19 mouse cellular contexts compared by ENCODE assay signal in genomic region chr1:96864120-96864519, GRCm38 (mm10). TPM values are rescaled to one million over a fixed set of nuclear protein-coding genes. Genes with fewer than 3 reads are reported as not detected.
DNase-seq lines count a peak whose midpoint lies in the region; ATAC-seq and TF ChIP-seq lines count a peak whose summit lies in the region.
"Had no signal": no experiment of that assay in that cellular context is flagged by ENCODE, and none has a peak within 500 bp of the region (broad histone marks: within the 10 kb centered on the region; RNA-seq: fewer than 3 reads in every experiment).

No protein-coding gene starts in this region.

- H3K4me1 ChIP-seq in forebrain, embryonic 14.5 days (ENCODE audit: control insufficient read depth, insufficient read depth, low read length) = no peaks in the 10 kb centered on the region
- H3K4me1 ChIP-seq in forebrain, embryonic 15.5 days = no peaks in the 10 kb centered on the region
- no peaks in the 10 kb centered on the region for H3K4me1 ChIP-seq in midbrain, postnatal 0 days (ENCODE audit: insufficient read depth, low read length)
- H3K4me1 ChIP-seq in midbrain, embryonic 13.5 days (replicated peaks) = no peaks in the 10 kb centered on the region
- H3K4me1 ChIP-seq: embryonic facial prominence, embryonic 13.5 days; forebrain, embryonic 13.5 days; heart, embryonic 15.5 days had no signal

- H3K9ac ChIP-seq in forebrain, embryonic 14.5 days (ENCODE audit: low read length) = no peak overlapping the region
- no peak overlapping the region for H3K9ac ChIP-seq in forebrain, embryonic 15.5 days (replicated peaks)
- no peak overlapping the region for H3K9ac ChIP-seq in midbrain, postnatal 0 days (replicated peaks; ENCODE audit: low read length, poor library complexity, severe bottlenecking)
- no peak overlapping the region for H3K9ac ChIP-seq in midbrain, embryonic 13.5 days (replicated peaks)
- H3K9ac ChIP-seq: embryonic facial prominence, embryonic 13.5 days; forebrain, embryonic 13.5 days; heart, embryonic 15.5 days; hindbrain, embryonic 14.5 days had no signal

- no peak overlapping the region for H3K4me2 ChIP-seq in forebrain, embryonic 14.5 days (ENCODE audit: low read length)
- no peak overlapping the region for H3K4me2 ChIP-seq in forebrain, embryonic 15.5 days (replicated peaks)
- H3K4me2 ChIP-seq in midbrain, postnatal 0 days (ENCODE audit: low read depth, low read length, poor library complexity, severe bottlenecking) = no peak overlapping the region
- no peak overlapping the region for H3K4me2 ChIP-seq in midbrain, embryonic 13.5 days (replicated peaks)
- H3K4me2 ChIP-seq: embryonic facial prominence, embryonic 13.5 days; forebrain, embryonic 13.5 days; heart, embryonic 11.5 days; heart, embryonic 15.5 days; hindbrain, embryonic 14.5 days had no signal

- peak; percentile 26 for DNase-seq in forebrain, embryonic 14.5 days (ENCODE audit: low spot score)
- peak; percentile 33 for DNase-seq in midbrain, postnatal 0 days (ENCODE audit: low spot score)
- peak; percentile 54 for DNase-seq in brain, adult 2 months (ENCODE audit: low read depth, low spot score)
- peak; percentile 20 for DNase-seq in brain, embryonic 14.5 days (ENCODE audit: low read depth)
- DNase-seq: adrenal gland, adult 2 months; adrenal gland, postnatal 25 days; cerebellum, adult 18-20 months; gastrocnemius, postnatal 14 days; heart, adult 2 months; heart, postnatal 14 days had no signal

- no peak for ATAC-seq in forebrain, embryonic 14.5 days
- no peak for ATAC-seq in forebrain, embryonic 15.5 days (replicated peaks)
- ATAC-seq in midbrain, postnatal 0 days (ENCODE audit: low FRiP score) = no peak
- no peak for ATAC-seq in midbrain, embryonic 13.5 days
- ATAC-seq: forebrain, embryonic 13.5 days; intestine, embryonic 16.5 days had no signal

- H3K27ac ChIP-seq in forebrain, embryonic 14.5 days (ENCODE audit: low read depth, low read length) = no peak overlapping the region
- no peak overlapping the region for H3K27ac ChIP-seq in forebrain, embryonic 15.5 days (replicated peaks)
- H3K27ac ChIP-seq in midbrain, postnatal 0 days (ENCODE audit: low read depth, low read length) = no peak overlapping the region
- no peak overlapping the region for H3K27ac ChIP-seq in midbrain, embryonic 13.5 days
- H3K27ac ChIP-seq: embryonic facial prominence, embryonic 13.5 days; forebrain, embryonic 13.5 days; heart, adult 2 months; heart, embryonic 15.5 days; hindbrain, embryonic 14.5 days had no signal

- H3K27me3 ChIP-seq in forebrain, embryonic 14.5 days (replicated peaks; ENCODE audit: control insufficient read depth, insufficient read depth, low read length) = no peaks in the 10 kb centered on the region
- H3K27me3 ChIP-seq in forebrain, embryonic 15.5 days = no peaks in the 10 kb centered on the region
- no peaks in the 10 kb centered on the region for H3K27me3 ChIP-seq in midbrain, postnatal 0 days (ENCODE audit: insufficient read depth, low read length)
- no peaks in the 10 kb centered on the region for H3K27me3 ChIP-seq in midbrain, embryonic 13.5 days
- H3K27me3 ChIP-seq: embryonic facial prominence, embryonic 13.5 days; forebrain, embryonic 13.5 days; heart, embryonic 15.5 days had no signal

- 91% methylated on average over 2 of the region's 2 CpGs for WGBS in forebrain, embryonic 14.5 days
- WGBS in forebrain, embryonic 15.5 days = 85% methylated on average over 2 of the region's 2 CpGs
- WGBS in midbrain, postnatal 0 days = 81% methylated on average over 2 of the region's 2 CpGs
- WGBS in midbrain, embryonic 13.5 days = 87% methylated on average over 2 of the region's 2 CpGs

- no peaks in the 10 kb centered on the region for H3K36me3 ChIP-seq in forebrain, embryonic 14.5 days (ENCODE audit: control insufficient read depth, insufficient read depth, low read length)
- no peaks in the 10 kb centered on the region for H3K36me3 ChIP-seq in forebrain, embryonic 15.5 days
- no peaks in the 10 kb centered on the region for H3K36me3 ChIP-seq in midbrain, postnatal 0 days (ENCODE audit: insufficient read depth, low read length)
- no peaks in the 10 kb centered on the region for H3K36me3 ChIP-seq in midbrain, embryonic 13.5 days
- H3K36me3 ChIP-seq: embryonic facial prominence, embryonic 13.5 days; heart, embryonic 15.5 days had no signal

- TF ChIP-seq CTCF in midbrain, postnatal 0 days (IDR thresholded peaks at IDR 0.05) = no peak
- TF ChIP-seq CTCF in brain, embryonic 14.5 days (IDR thresholded peaks at IDR 0.05; ENCODE audit: borderline replicate concordance, extremely low read depth, insufficient read depth, insufficient read length) = no peak

- no peak for TF ChIP-seq POLR2A in brain, embryonic 14.5 days (IDR thresholded peaks at IDR 0.05; ENCODE audit: borderline replicate concordance, extremely low read depth, insufficient read depth, insufficient read length, poor library complexity, severe bottlenecking)

- no peak overlapping the region for H3K4me3 ChIP-seq in forebrain, embryonic 14.5 days (ENCODE audit: low read depth, low read length)
- no peak overlapping the region for H3K4me3 ChIP-seq in forebrain, embryonic 15.5 days
- no peak overlapping the region for H3K4me3 ChIP-seq in midbrain, postnatal 0 days (ENCODE audit: low read depth, low read length)
- no peak overlapping the region for H3K4me3 ChIP-seq in midbrain, embryonic 13.5 days (replicated peaks)
- H3K4me3 ChIP-seq: embryonic facial prominence, embryonic 13.5 days; forebrain, embryonic 13.5 days; heart, adult 2 months; heart, embryonic 15.5 days had no signal

- no peaks in the 10 kb centered on the region for H3K9me3 ChIP-seq in forebrain, embryonic 14.5 days (replicated peaks; ENCODE audit: control insufficient read depth, low read length)
- no peaks in the 10 kb centered on the region for H3K9me3 ChIP-seq in forebrain, embryonic 15.5 days
- no peaks in the 10 kb centered on the region for H3K9me3 ChIP-seq in midbrain, postnatal 0 days (ENCODE audit: low read length)
- no peaks in the 10 kb centered on the region for H3K9me3 ChIP-seq in midbrain, embryonic 13.5 days
- H3K9me3 ChIP-seq: embryonic facial prominence, embryonic 13.5 days; forebrain, embryonic 13.5 days; heart, embryonic 15.5 days had no signal

RNA-seq across cellular contexts. Expression of gene Slco4c1, which starts 7.9 kb away (rescaled TPM):
- polyA plus RNA-seq in forebrain, embryonic 14.5 days (2014; fragmentation: Nextera tagmentation; extraction: Ambion mirVana) = 0.19 and 0.47 TPM in 2 replicates
- 0.33 and 0.53 TPM in 2 replicates for polyA plus RNA-seq in forebrain, embryonic 15.5 days (2015; fragmentation: Nextera tagmentation; extraction: Ambion mirVana)
- total RNA-seq in midbrain, postnatal 0 days (2014; rRNA removed) = 2.2 and 3.1 TPM in 2 replicates
- 1.0 and 1.3 TPM in 2 replicates for polyA plus RNA-seq in midbrain, postnatal 0 days (2015; fragmentation: Nextera tagmentation; extraction: Ambion mirVana)
- 0.26 and 0.27 TPM in 2 replicates for polyA plus RNA-seq in midbrain, embryonic 13.5 days (2015; fragmentation: Nextera tagmentation; extraction: Ambion mirVana)
- 0.39 and 0.62 TPM in 2 replicates for polyA plus RNA-seq in brain, embryonic 14.5 days (2012; rRNA removed)
- total RNA-seq: adrenal gland, adult 2 months; adrenal gland, postnatal 25 days; gastrocnemius, adult 18-20 months; gastrocnemius, postnatal 14 days; heart, adult 2 months had no signal
- polyA plus RNA-seq: adrenal gland, adult 2 months; heart, embryonic 11.5 days had no signal
